Mouse (Mus musculus) right cerebral cortex, postnatal 36 days (tissue): ENCODE results near the gene Nus1.

ENCODE experiments used
- DNase-seq, 2 experiments: peaks; one replicate each; pipeline ENCODE4 v3.0.0; 2022; ENCODE audit warnings: low spot score in 2 of 2, mixed read lengths in 1 of 2

Nus1 gene

DNA sequence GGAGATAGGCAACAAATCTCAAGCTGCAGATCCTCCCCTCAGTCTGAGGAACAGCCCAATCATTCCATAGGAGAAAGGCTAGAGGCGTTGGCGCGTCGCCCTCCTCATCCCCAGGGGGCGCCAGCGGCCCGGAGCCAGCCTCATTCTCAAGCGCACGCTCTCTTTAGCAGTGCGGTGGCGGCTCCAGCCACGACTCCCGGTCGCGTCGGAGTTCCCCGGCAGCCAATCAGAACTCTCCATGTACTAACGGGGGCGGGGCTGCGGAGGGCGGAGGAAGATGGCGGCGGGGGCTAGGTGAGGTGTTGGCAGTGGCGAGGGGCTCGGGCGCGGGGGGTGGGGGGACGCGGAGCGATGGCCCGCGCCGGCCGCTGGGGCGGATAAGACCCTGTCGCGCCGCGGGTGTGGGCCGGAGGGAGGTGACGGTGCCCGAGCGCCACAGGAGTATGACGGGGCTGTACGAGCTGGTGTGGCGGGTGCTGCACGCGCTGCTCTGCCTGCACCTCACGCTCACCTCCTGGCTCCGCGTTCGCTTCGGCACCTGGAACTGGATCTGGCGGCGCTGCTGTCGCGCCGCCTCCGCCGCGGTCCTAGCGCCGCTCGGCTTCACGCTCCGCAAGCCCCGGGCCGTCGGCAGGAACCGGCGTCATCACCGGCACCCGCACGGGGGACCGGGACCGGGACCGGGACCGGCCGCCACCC, at the start of gene Nus1:
Gene Nus1, plus strand, starts transcription at position 249 of the 699 bp plus-strand sequence.
- DNase-seq = peak; percentile 96 to 97

DNA sequence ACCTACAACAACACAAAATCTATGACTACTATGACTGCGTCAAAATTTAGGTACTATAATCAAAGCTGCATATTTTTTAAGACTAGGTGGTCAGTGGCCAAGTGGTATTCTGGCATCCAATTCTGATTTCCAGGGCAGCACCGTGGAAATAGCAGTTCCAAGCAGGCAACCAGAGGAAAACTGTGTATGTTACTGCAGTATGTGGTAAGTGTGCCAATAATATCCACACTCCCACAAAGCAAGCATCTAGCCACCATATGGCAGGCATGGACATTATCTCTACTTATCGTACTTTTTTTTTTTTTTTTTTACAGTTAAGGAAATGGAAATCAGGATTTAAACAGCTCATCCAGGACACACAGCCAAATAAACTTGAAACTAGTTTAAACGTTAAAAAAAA, 49.0 kb upstream of the Nus1 start:
- peak in 1 of 2 experiments; percentile 28 for DNase-seq

DNA sequence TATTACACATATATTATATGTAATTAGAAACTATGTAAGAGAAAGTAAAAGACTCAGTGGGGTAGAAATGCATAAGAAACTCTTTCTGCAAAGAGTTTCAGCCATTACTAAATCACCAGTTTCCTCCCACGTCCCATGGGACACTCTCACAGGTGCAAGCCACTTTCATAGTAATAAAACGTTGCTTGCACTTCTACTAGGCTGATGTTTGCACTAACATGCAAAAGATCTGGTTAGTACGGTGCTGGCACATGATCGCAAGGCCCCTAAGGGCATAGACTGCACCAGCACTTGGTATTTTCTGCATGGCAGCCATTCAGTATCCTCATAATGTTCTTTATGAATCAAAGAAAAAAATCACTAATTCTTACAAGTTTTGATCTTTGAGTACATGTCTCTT, 43.5 kb upstream of the Nus1 start:
- DNase-seq = no peak

- DNase-seq = no peak
Observed at GRCm38 (mm10) chr10:52374651-52375050, 42.7 kb upstream of the Nus1 start.

DNA sequence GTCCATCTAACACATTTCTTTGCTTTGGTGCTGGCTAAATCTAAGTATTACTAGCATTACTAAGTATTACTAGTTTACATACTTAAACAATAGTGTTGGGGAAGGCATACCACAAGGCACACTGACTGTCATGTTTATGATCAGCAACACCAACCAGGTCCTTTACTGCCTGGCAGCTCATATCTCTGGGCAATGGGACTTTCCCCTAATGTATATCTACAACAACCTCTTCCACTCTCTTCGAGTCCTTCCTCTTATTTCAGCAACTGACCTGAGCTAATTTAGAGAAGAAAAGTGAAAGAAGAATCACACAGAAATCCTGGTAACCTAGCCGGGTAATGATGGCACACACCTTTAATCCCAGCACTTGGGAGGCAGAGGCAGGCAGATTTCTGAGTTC, 40.9 kb upstream of the Nus1 start:
- DNase-seq = no peak

- DNase-seq = no peak
Observed at GRCm38 (mm10) chr10:52377813-52378212, 39.5 kb upstream of the Nus1 start.

- peak in 1 of 2 experiments; percentile 33 for DNase-seq
Observed at GRCm38 (mm10) chr10:52381321-52381801, 36.0 kb upstream of the Nus1 start.

GRCm38 (mm10) chr10:52381845-52382591, 35.3 kb upstream of the Nus1 start, which contains the start of gene Gopc:
Gopc (minus strand) TSS chr10:52382124.
- peak; percentile 96 to 97 for DNase-seq

GRCm38 (mm10) chr10:52383022-52383421, 34.3 kb upstream of the Nus1 start:
- DNase-seq = no peak

DNA sequence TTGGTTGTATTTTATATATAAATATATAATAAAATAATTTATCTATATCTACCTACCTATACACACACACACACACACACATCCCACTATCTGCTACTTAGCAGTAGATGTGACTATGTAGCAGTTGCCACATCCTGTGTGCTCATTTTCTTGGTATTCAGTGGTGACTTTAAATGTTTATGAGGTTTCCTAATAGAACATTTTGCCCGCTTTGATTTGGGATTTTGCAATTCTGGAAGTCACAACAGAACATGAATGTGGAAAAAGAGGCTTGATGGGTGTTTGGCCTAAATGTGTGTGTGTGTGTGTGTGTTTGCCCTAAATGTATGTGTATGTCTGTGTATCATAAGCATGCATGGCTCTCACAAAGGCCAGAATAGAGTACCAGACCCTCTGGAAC, 33.8 kb upstream of the Nus1 start:
- no peak for DNase-seq

- no peak for DNase-seq
Observed at GRCm38 (mm10) chr10:52384823-52385610, 32.3 kb upstream of the Nus1 start.

DNA sequence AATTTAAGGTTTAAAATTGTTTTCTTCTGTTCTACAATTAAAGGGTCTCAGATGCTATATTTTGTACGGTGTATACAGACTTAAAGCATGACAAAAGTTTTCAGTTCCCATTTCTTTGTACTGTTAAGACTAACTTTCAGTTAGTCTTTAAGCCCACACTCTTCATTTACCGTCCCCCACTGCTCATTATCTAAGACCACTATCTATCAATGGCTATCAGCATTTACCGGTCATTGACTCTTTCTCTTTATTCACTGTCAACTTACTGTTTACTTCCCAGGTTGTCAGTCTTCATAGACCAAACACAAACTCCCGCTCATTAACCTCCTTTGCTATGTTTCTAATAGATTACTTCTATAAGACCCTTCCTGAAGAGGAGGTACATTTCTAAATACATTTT, 30.2 kb upstream of the Nus1 start:
- DNase-seq = no peak

DNA sequence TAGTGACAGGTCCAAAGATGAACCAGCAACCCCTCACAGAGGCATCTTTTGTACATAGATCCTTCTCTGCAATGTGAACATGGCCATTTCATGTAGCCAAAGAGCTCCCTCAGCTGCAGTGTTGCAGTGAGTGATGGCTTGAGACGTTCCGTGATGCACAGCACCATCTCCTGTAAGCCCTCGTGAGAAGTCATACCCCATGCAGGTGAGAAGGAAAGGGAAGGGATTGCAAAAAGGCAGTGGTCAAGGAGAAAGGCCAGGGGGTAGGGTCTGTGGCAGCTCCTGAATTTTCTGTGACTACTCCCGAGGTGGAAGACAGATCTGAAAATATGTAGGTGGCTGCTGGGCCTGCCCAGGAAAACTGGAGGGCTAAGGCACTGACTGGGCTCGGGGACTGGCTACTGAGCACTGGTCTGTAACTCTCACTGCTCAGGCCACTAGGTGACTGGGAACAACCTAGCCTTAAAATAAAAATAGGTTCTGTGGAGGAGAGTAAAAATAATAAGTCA, 28.4 kb upstream of the Nus1 start, which contains the start of gene Nepn:
Gene Nepn, plus strand, starts transcription at position 51 of the 509 bp plus-strand sequence.
- DNase-seq = no peak

GRCm38 (mm10) chr10:52389438-52389837, 27.9 kb upstream of the Nus1 start:
- DNase-seq = no peak

- no peak for DNase-seq
Observed at GRCm38 (mm10) chr10:52391208-52391607, 26.1 kb upstream of the Nus1 start.

DNA sequence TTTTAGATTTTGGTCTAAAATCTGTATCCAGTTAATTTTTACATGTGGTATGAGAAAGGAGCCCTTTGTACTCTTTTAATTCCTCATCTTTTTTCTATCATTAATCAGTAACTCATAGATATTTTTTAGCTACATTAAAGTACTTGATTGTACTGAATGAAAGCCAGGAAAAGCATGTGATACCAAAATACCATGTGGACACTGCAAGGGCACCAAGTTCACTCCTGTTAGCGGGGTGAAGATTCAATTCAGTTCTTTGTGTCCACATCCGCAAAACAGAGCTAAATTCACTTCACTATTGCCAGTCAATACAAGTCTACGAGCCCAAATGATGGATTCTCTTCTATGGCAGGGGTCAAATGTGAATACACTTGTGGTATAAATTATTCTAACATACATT, 20.7 kb upstream of the Nus1 start:
- no peak for DNase-seq

GRCm38 (mm10) chr10:52398715-52399114, 18.6 kb upstream of the Nus1 start:
- no peak for DNase-seq

- DNase-seq = no peak
Observed at GRCm38 (mm10) chr10:52399722-52400121, 17.6 kb upstream of the Nus1 start.

GRCm38 (mm10) chr10:52405160-52405559, 12.2 kb upstream of the Nus1 start:
- no peak for DNase-seq

- no peak for DNase-seq
Observed at GRCm38 (mm10) chr10:52407526-52407925, 9.8 kb upstream of the Nus1 start.

GRCm38 (mm10) chr10:52415020-52415419, 2.3 kb upstream of the Nus1 start:
- DNase-seq = no peak

- DNase-seq = no peak
Observed at GRCm38 (mm10) chr10:52416458-52416857, 889 bp upstream of the Nus1 start.
